19 mouse cellular contexts compared by ENCODE assay signal in genomic region chr3:60517234-60517787, GRCm38 (mm10). TPM values are rescaled to one million over a fixed set of nuclear protein-coding genes. Genes with fewer than 3 reads are reported as not detected.
A peak's percentile ranks its signal among the peaks of the same experiment; 100 is the strongest.
DNase-seq lines count a peak whose midpoint lies in the region; ATAC-seq lines count a peak whose summit lies in the region.
"Had no signal": no experiment of that assay in that cellular context is flagged by ENCODE, and none has a peak within 500 bp of the region (broad histone marks: within the 10 kb centered on the region; RNA-seq: fewer than 3 reads in every experiment).

No protein-coding gene starts in this region.

- peak overlapping the region; percentile 50 for H3K9ac ChIP-seq in heart, embryonic 13.5 days
- no peak overlapping the region for H3K9ac ChIP-seq in liver, embryonic 12.5 days
- no peak overlapping the region for H3K9ac ChIP-seq in liver, embryonic 11.5 days (ENCODE audit: low read depth, low read length)
- H3K9ac ChIP-seq: forebrain, embryonic 12.5 days; liver, embryonic 15.5 days; midbrain, embryonic 12.5 days; neural tube, embryonic 12.5 days had no signal

- peak; percentile 23 to 73 for DNase-seq in adrenal gland, adult (ENCODE audit: inconsistent age in 2 of 2, low spot score in 1 of 2)
- DNase-seq in adrenal gland, postnatal 10 days = no peak
- DNase-seq in heart, postnatal 4 days = no peak
- no peak for DNase-seq in liver, embryonic 11.5 days (ENCODE audit: low spot score)
- DNase-seq: adrenal gland, postnatal 25 days; cerebellum, adult 18-20 months; cerebellum, postnatal 36 days; kidney, postnatal 14 days; right cerebral cortex, postnatal 4 days had no signal

- 39% methylated on average over 3 of the region's 3 CpGs for WGBS in heart, embryonic 13.5 days
- 58% methylated on average over 3 of the region's 3 CpGs for WGBS in liver, embryonic 12.5 days (ENCODE audit: insufficient replicate concordance)
- 56% methylated on average over 3 of the region's 3 CpGs for WGBS in liver, embryonic 11.5 days

- peaks cover 67% of the 10 kb centered on the region for H3K4me1 ChIP-seq in heart, embryonic 13.5 days
- H3K4me1 ChIP-seq in liver, embryonic 12.5 days = peaks cover 69% of the 10 kb centered on the region
- peaks cover 18% of the 10 kb centered on the region for H3K4me1 ChIP-seq in liver, embryonic 11.5 days (replicated peaks; ENCODE audit: control insufficient read depth, insufficient read depth, low read length)
- peaks cover 23% of the 10 kb centered on the region for H3K4me1 ChIP-seq in brown adipose tissue, adult 24 weeks (ENCODE audit: control insufficient read depth, insufficient read depth, insufficient read length, low read length)

- no peak overlapping the region for H3K4me3 ChIP-seq in heart, embryonic 13.5 days
- H3K4me3 ChIP-seq in liver, embryonic 12.5 days = no peak overlapping the region
- H3K4me3 ChIP-seq in liver, embryonic 11.5 days (ENCODE audit: low read depth, low read length) = no peak overlapping the region
- H3K4me3 ChIP-seq in brown adipose tissue, adult 24 weeks (ENCODE audit: insufficient read depth, low read depth, low read length) = no peak overlapping the region
- H3K4me3 ChIP-seq: forebrain, embryonic 12.5 days; liver, embryonic 15.5 days; midbrain, embryonic 12.5 days; neural tube, embryonic 12.5 days had no signal

- no peaks in the 10 kb centered on the region for H3K9me3 ChIP-seq in heart, embryonic 13.5 days
- no peaks in the 10 kb centered on the region for H3K9me3 ChIP-seq in liver, embryonic 12.5 days (replicated peaks)
- H3K9me3 ChIP-seq in liver, embryonic 11.5 days (ENCODE audit: control insufficient read depth, low read length) = no peaks in the 10 kb centered on the region
- H3K9me3 ChIP-seq: forebrain, embryonic 12.5 days; liver, embryonic 15.5 days; midbrain, embryonic 12.5 days; neural tube, embryonic 12.5 days had no signal

- no peak for ATAC-seq in heart, embryonic 13.5 days (ENCODE audit: extremely low read depth, insufficient number of reproducible peaks, low FRiP score, low TSS enrichment)
- no peak for ATAC-seq in liver, embryonic 12.5 days
- no peak for ATAC-seq in liver, embryonic 11.5 days (replicated peaks; ENCODE audit: low FRiP score)
- no peak for ATAC-seq in erythroblast, adult 5-6 weeks (replicated peaks; ENCODE audit: low FRiP score, poor library complexity, severe bottlenecking)
- ATAC-seq: hindbrain, embryonic 16.5 days had no signal

- no peaks in the 10 kb centered on the region for H3K27me3 ChIP-seq in heart, embryonic 13.5 days (replicated peaks)
- H3K27me3 ChIP-seq in liver, embryonic 12.5 days (replicated peaks) = no peaks in the 10 kb centered on the region
- no peaks in the 10 kb centered on the region for H3K27me3 ChIP-seq in liver, embryonic 11.5 days (replicated peaks; ENCODE audit: control insufficient read depth, insufficient read depth, low read length)
- H3K27me3 ChIP-seq: forebrain, embryonic 12.5 days; liver, embryonic 15.5 days; midbrain, embryonic 12.5 days; neural tube, embryonic 12.5 days; Patski had no signal

- H3K36me3 ChIP-seq in heart, embryonic 13.5 days = no peaks in the 10 kb centered on the region
- peaks cover 9% of the 10 kb centered on the region for H3K36me3 ChIP-seq in liver, embryonic 12.5 days
- H3K36me3 ChIP-seq in liver, embryonic 11.5 days (ENCODE audit: control insufficient read depth, insufficient read depth, low read length) = no peaks in the 10 kb centered on the region
- H3K36me3 ChIP-seq: forebrain, embryonic 12.5 days; liver, embryonic 15.5 days; midbrain, embryonic 12.5 days; neural tube, embryonic 12.5 days had no signal

- peak overlapping the region; percentile 11; the same call in 1 of the 2 replicates for H3K4me2 ChIP-seq in heart, embryonic 13.5 days
- H3K4me2 ChIP-seq in liver, embryonic 12.5 days = no peak overlapping the region
- no peak overlapping the region for H3K4me2 ChIP-seq in liver, embryonic 11.5 days
- H3K4me2 ChIP-seq: forebrain, embryonic 12.5 days; midbrain, embryonic 12.5 days; neural tube, embryonic 12.5 days had no signal

- peak overlapping the region; percentile 53 for H3K27ac ChIP-seq in heart, embryonic 13.5 days (replicated peaks)
- H3K27ac ChIP-seq in liver, embryonic 12.5 days = peak overlapping the region; percentile 36; the same call in 1 of the 2 replicates
- no peak overlapping the region for H3K27ac ChIP-seq in liver, embryonic 11.5 days (ENCODE audit: low read depth, low read length)
- H3K27ac ChIP-seq in brown adipose tissue, adult 24 weeks (replicated peaks; ENCODE audit: low read depth, low read length) = peak overlapping the region; percentile 38; the same call in 1 of the 2 replicates
- H3K27ac ChIP-seq: forebrain, embryonic 12.5 days; midbrain, embryonic 12.5 days; neural tube, embryonic 12.5 days had no signal

RNA-seq across cellular contexts. Expression of gene Mbnl1, which starts 44.7 kb away (rescaled TPM):
- total RNA-seq in adrenal gland, postnatal 10 days (2021) = 100 to 1,000 TPM; 284 to 333 TPM
- 60.3 and 66.0 TPM in 2 replicates for polyA plus RNA-seq in heart, embryonic 13.5 days (2015; fragmentation: Nextera tagmentation; extraction: Ambion mirVana)
- 100 to 1,000 TPM; 155 to 163 TPM for total RNA-seq in heart, postnatal 4 days (2021)
- 169 and 171 TPM in 2 replicates for polyA plus RNA-seq in liver, embryonic 12.5 days (2016; fragmentation: Nextera tagmentation; extraction: Ambion mirVana)
- polyA plus RNA-seq in liver, embryonic 11.5 days (2014; fragmentation: Nextera tagmentation; extraction: Ambion mirVana) = 242 and 268 TPM in 2 replicates
- polyA plus RNA-seq in brown adipose tissue, adult 24 weeks (2012; ENCODE audit: insufficient read depth, insufficient read length, missing spikeins) = 127 and 136 TPM in 2 replicates
- 251 and 271 TPM in 2 replicates for total RNA-seq in erythroblast, adult 5-6 weeks (2015; ENCODE audit: low replicate concordance)
- 225 and 231 TPM in 2 replicates for total RNA-seq in erythroblast, adult 5-6 weeks (2017; ENCODE audit: low replicate concordance)

Comparison
In these comparisons a context has a peak if more than half of its experiments do, and no peak if none do; other contexts are left out.
1. DNase-seq: peak in adrenal gland, adult (2 of 2); none in adrenal gland, postnatal 10 days (single experiment), heart, postnatal 4 days (single experiment) and liver, embryonic 11.5 days (single experiment).